11 mouse cellular contexts compared by ENCODE assay signal in genomic region chr7:110313392-110314055, GRCm38 (mm10).
A peak's percentile ranks its signal among the peaks of the same experiment; 100 is the strongest.
DNase-seq lines count a peak whose midpoint lies in the region; ATAC-seq and TF ChIP-seq lines count a peak whose summit lies in the region.
"Had no signal": no experiment of that assay in that cellular context is flagged by ENCODE, and none has a peak within 500 bp of the region (broad histone marks: within the 10 kb centered on the region; RNA-seq: fewer than 3 reads in every experiment).

No protein-coding gene starts in this region.

- peaks cover 41% of the 10 kb centered on the region; the same call in 1 of the 2 replicates for H3K36me3 ChIP-seq in lung, postnatal 0 days (ENCODE audit: insufficient read depth, low read length)
- peaks cover 2% of the 10 kb centered on the region for H3K36me3 ChIP-seq in liver, embryonic 16.5 days (ENCODE audit: control insufficient read depth, insufficient read depth)
- peaks cover 7% of the 10 kb centered on the region; the same call in 1 of the 2 replicates for H3K36me3 ChIP-seq in forebrain, embryonic 11.5 days (ENCODE audit: control insufficient read depth, insufficient read depth, low read length)

- WGBS in lung, postnatal 0 days: 88% methylated on average over 9 of the region's 9 CpGs
- 75% methylated on average over 9 of the region's 9 CpGs for WGBS in lung, adult 2 months
- 9% methylated on average over 9 of the region's 9 CpGs for WGBS in bone marrow, adult 2 months
- 16% methylated on average over 9 of the region's 9 CpGs for WGBS in liver, embryonic 16.5 days (ENCODE audit: insufficient replicate concordance)
- 95% methylated on average over 9 of the region's 9 CpGs for WGBS in forebrain, embryonic 11.5 days

- H3K27ac ChIP-seq in lung, postnatal 0 days (ENCODE audit: low read length): no peak overlapping the region
- H3K27ac ChIP-seq in bone marrow, adult 2 months (ENCODE audit: control insufficient read depth, insufficient read depth, low read depth, low read length, poor library complexity): peak overlapping the region; percentile 60
- H3K27ac ChIP-seq in liver, embryonic 16.5 days (ENCODE audit: low read length): no peak overlapping the region
- no peak overlapping the region for H3K27ac ChIP-seq in forebrain, embryonic 11.5 days (ENCODE audit: low read depth, low read length)
- H3K27ac ChIP-seq: embryonic facial prominence, embryonic 13.5 days; limb, embryonic 12.5 days; stomach, embryonic 15.5 days had no signal

- H3K9me3 ChIP-seq in lung, postnatal 0 days (ENCODE audit: low read length): no peaks in the 10 kb centered on the region
- no peaks in the 10 kb centered on the region for H3K9me3 ChIP-seq in liver, embryonic 16.5 days (replicated peaks; ENCODE audit: control insufficient read depth, low read length)
- no peaks in the 10 kb centered on the region for H3K9me3 ChIP-seq in forebrain, embryonic 11.5 days (ENCODE audit: control insufficient read depth, low read length)
- H3K9me3 ChIP-seq: embryonic facial prominence, embryonic 13.5 days; limb, embryonic 12.5 days; stomach, embryonic 15.5 days had no signal

- no peak for TF ChIP-seq CTCF in lung, postnatal 0 days (IDR thresholded peaks at IDR 0.05)
- TF ChIP-seq CTCF in lung, adult 2 months (IDR thresholded peaks at IDR 0.05; ENCODE audit: insufficient read depth, low read length): no peak
- TF ChIP-seq CTCF in bone marrow, adult 2 months (IDR thresholded peaks at IDR 0.05; ENCODE audit: control insufficient read depth, insufficient read depth, low read length): no peak

- no peak overlapping the region for H3K4me3 ChIP-seq in lung, postnatal 0 days (ENCODE audit: low read depth, low read length)
- no peak overlapping the region for H3K4me3 ChIP-seq in lung, adult 2 months (replicated peaks; ENCODE audit: extremely low read depth, low read depth, low read length)
- H3K4me3 ChIP-seq in bone marrow, adult 2 months (replicated peaks; ENCODE audit: control insufficient read depth, low read depth, low read length): no peak overlapping the region
- no peak overlapping the region for H3K4me3 ChIP-seq in liver, embryonic 16.5 days (ENCODE audit: low read depth, low read length)
- H3K4me3 ChIP-seq in forebrain, embryonic 11.5 days (ENCODE audit: low read depth, low read length): no peak overlapping the region
- H3K4me3 ChIP-seq: embryonic facial prominence, embryonic 13.5 days; limb, embryonic 12.5 days; stomach, embryonic 15.5 days had no signal

- no peaks in the 10 kb centered on the region for H3K4me1 ChIP-seq in lung, postnatal 0 days (ENCODE audit: insufficient read depth, low read depth, low read length)
- H3K4me1 ChIP-seq in lung, adult 2 months (ENCODE audit: control insufficient read depth, insufficient read depth, low read length): no peaks in the 10 kb centered on the region
- peaks cover 2% of the 10 kb centered on the region; the same call in 1 of the 2 replicates for H3K4me1 ChIP-seq in bone marrow, adult 2 months (ENCODE audit: control insufficient read depth, insufficient read depth, low read length)
- no peaks in the 10 kb centered on the region for H3K4me1 ChIP-seq in liver, embryonic 16.5 days (ENCODE audit: control insufficient read depth, low read depth, low read length)
- H3K4me1 ChIP-seq in forebrain, embryonic 11.5 days (replicated peaks; ENCODE audit: control insufficient read depth, insufficient read depth, low read length): no peaks in the 10 kb centered on the region
- H3K4me1 ChIP-seq: embryonic facial prominence, embryonic 13.5 days; limb, embryonic 12.5 days; stomach, embryonic 15.5 days had no signal

- DNase-seq in lung, postnatal 0 days (ENCODE audit: low spot score): peak; percentile 30
- no peak for DNase-seq in lung, adult 2 months
- DNase-seq in telencephalon, adult 2 months (ENCODE audit: low read depth, low spot score): peak; percentile 16
- DNase-seq in forebrain, embryonic 11.5 days (ENCODE audit: low spot score): no peak
- DNase-seq in cerebellum, postnatal 10 days: no peak
- DNase-seq: adrenal gland, postnatal 10 days had no signal

- H3K9ac ChIP-seq in lung, postnatal 0 days (replicated peaks; ENCODE audit: low read depth): no peak overlapping the region
- no peak overlapping the region for H3K9ac ChIP-seq in liver, embryonic 16.5 days (ENCODE audit: low read depth, low read length)
- no peak overlapping the region for H3K9ac ChIP-seq in forebrain, embryonic 11.5 days (ENCODE audit: low read length)
- H3K9ac ChIP-seq: embryonic facial prominence, embryonic 13.5 days; limb, embryonic 12.5 days; stomach, embryonic 15.5 days had no signal

- TF ChIP-seq POLR2A in lung, adult 2 months (IDR thresholded peaks at IDR 0.05; ENCODE audit: borderline replicate concordance, extremely low read depth, low read depth, low read length): no peak
- TF ChIP-seq POLR2A in bone marrow, adult 2 months (IDR thresholded peaks at IDR 0.05; ENCODE audit: borderline replicate concordance, control insufficient read depth, low read depth, low read length): no peak

- no peak for ATAC-seq in lung, postnatal 0 days
- peak; percentile 35; the same call in 1 of the 2 replicates for ATAC-seq in liver, embryonic 16.5 days (ENCODE audit: low read depth)
- ATAC-seq in forebrain, embryonic 11.5 days (replicated peaks; ENCODE audit: low FRiP score): no peak

- H3K27me3 ChIP-seq in lung, postnatal 0 days (replicated peaks; ENCODE audit: insufficient read depth, low read length): no peaks in the 10 kb centered on the region
- H3K27me3 ChIP-seq in liver, embryonic 16.5 days (ENCODE audit: control insufficient read depth, insufficient read depth, low read depth, low read length): no peaks in the 10 kb centered on the region
- H3K27me3 ChIP-seq in forebrain, embryonic 11.5 days (ENCODE audit: control insufficient read depth, insufficient read depth, low read length): no peaks in the 10 kb centered on the region
- H3K27me3 ChIP-seq: embryonic facial prominence, embryonic 13.5 days; limb, embryonic 12.5 days; stomach, embryonic 15.5 days had no signal

- no peak overlapping the region for H3K4me2 ChIP-seq in lung, postnatal 0 days (replicated peaks; ENCODE audit: low read depth, low read length)
- no peak overlapping the region for H3K4me2 ChIP-seq in liver, embryonic 16.5 days (ENCODE audit: low read depth, low read length)
- no peak overlapping the region for H3K4me2 ChIP-seq in forebrain, embryonic 11.5 days (ENCODE audit: low read depth, low read length, severe bottlenecking)
- H3K4me2 ChIP-seq: embryonic facial prominence, embryonic 13.5 days; limb, embryonic 12.5 days; stomach, embryonic 15.5 days had no signal

- TF ChIP-seq EP300 in lung, postnatal 0 days (IDR thresholded peaks at IDR 0.05): no peak

Comparison
In these comparisons a context has a peak if more than half of its experiments do, and no peak if none do; other contexts are left out.
1. DNase-seq: peak in lung, postnatal 0 days (single experiment) and telencephalon, adult 2 months (single experiment); none in lung, adult 2 months (single experiment), forebrain, embryonic 11.5 days (single experiment) and cerebellum, postnatal 10 days (0 of 2).